Mouse (Mus musculus): Measurements from ENCODE around the gene Plxnd1. TPM values are rescaled to one million over a fixed set of nuclear protein-coding genes. Genes with fewer than 3 reads are reported as not detected.

The Plxnd1 gene
- total and polyA plus RNA-seq, 3 experiments, result 27.7 to 73.8 (median 63.2) TPM

DNA sequence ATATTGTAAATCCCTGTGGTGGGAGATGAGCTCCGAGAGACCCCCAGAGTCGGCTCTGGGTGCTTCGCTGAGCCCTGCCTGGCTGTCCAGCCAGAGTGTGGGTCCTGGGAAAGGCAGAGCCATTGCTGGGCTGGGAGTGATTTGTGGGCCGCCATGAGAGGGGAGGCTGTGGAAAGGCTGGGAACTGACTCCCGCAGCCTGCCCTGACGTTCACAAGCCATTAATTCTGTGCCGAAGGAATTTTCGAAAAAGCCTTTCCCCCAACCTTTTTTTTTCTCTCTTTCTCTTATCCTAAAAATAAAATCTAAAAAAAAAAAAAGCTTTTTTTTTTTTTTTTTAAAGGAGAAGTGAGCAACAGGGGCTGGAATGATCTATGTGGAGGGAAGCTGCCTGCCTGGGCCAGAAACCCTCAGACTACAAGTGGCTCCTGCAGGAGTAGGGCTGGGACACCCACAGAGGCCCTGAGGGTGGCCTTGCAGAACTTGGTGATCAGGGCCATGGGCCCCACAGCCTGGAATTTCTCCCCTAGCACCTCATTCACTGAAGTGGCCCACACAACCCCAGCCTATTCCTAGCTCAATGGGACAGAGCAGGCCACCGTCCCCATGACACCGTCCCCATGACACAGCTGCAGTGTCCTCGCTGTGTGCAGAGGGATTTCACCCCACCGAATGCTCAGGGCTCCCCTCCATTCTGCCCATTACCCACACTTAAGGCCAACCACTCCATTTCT is 11.3 kb downstream of the Plxnd1 start:
- Histone ChIP-seq H3K4me1 (ENCODE audit: control insufficient read depth in 1 of 2, insufficient read depth in 2 of 2) (peaks cover 46 to 94% of the 10 kb centered on the region in 2 experiments), H3K36me3 (replicated peaks in 1 of 2; ENCODE audit: control insufficient read depth in 1 of 2, insufficient read depth in 1 of 2, low read length in 1 of 2) (peaks cover 2 to 37% of the 10 kb centered on the region in 2 experiments), H3K4me2 (ENCODE audit: insufficient read depth, low read depth, poor library complexity, severe bottlenecking) (no peak overlapping the region), H3K9ac (ENCODE audit: insufficient read depth, low read depth) (no peak overlapping the region), H3K9me3 (replicated peaks; ENCODE audit: low read length) (no peaks in the 10 kb centered on the region), H3K27me3 (replicated peaks) (no peaks in the 10 kb centered on the region), H3K79me2 (replicated peaks; ENCODE audit: control insufficient read depth, extremely low read depth, insufficient read depth, poor library complexity, severe bottlenecking) (peaks cover 26% of the 10 kb centered on the region), H3K27ac (ENCODE audit: insufficient read depth, low read depth) (no peak overlapping the region), H3K4me3 (replicated peaks in 1 of 3; ENCODE audit: low read depth in 2 of 3, low read length in 2 of 3, poor library complexity in 1 of 3) (no peak overlapping the region)
- dilution Hi-C loops (cut with MboI; ENCODE audit: extremely low pct_ligation_motif_present, extremely low pct_unique_long_range_greater_than_20kb, low sequenced_read_pairs), result no loop called here
- no peak for DNase-seq (ENCODE audit: extremely low read depth)
- TF ChIP-seq JUN (IDR thresholded peaks at IDR 0.05; ENCODE audit: insufficient read depth, low read depth, low read length) (no peak), ZNF384 (IDR thresholded peaks at IDR 0.05; ENCODE audit: low read depth, low read length) (0 out of 2 replicates have a peak, but pooled peaks have one; percentile 52)
- in situ Hi-C loops (cut with MboI; ENCODE audit: low pct_ligation_motif_present, low pct_unique_long_range_greater_than_20kb, low sequenced_read_pairs), result no loop called here

DNA sequence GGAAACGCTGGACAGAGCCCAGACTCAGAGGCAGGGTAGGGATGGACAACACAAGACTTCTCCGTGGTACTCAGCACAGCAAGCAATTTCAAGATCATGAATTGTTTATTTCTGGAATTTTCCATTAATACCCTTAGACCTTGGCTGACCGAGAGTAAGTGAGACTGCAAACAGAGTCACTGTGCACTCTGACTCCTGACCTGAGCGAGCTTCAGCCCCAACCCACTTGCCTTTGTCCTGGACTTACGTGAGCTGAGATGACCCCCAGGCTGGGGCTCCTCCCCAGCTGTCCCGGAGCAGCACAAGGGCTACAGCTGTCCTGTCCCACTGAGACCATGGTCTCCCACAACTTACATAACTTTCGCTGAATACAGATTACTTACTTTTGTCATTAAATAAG is 11.9 kb downstream of the Plxnd1 start:
- no peaks in the 10 kb centered on the region for H3K27me3 ChIP-seq (replicated peaks)
- H3K27ac ChIP-seq (ENCODE audit: insufficient read depth, low read depth), result no peak overlapping the region
- H3K4me1 ChIP-seq (ENCODE audit: control insufficient read depth in 1 of 2, insufficient read depth in 2 of 2), result peaks cover 42 to 92% of the 10 kb centered on the region in 2 experiments
- no peaks in the 10 kb centered on the region for H3K9me3 ChIP-seq (replicated peaks; ENCODE audit: low read length)
- no peak for DNase-seq (ENCODE audit: extremely low read depth)
- TF ChIP-seq MEF2A (IDR thresholded peaks at IDR 0.05; ENCODE audit: borderline replicate concordance, low read depth, low read length) (no peak), CTCF (conservative IDR thresholded peaks at IDR 0.05 in 1 of 2, IDR thresholded peaks at IDR 0.05 in 1 of 2; ENCODE audit: low read depth in 2 of 2, low read length in 2 of 2) (no peak), TCF12 (IDR thresholded peaks at IDR 0.05; ENCODE audit: low read depth, low read length) (no peak), PAX5 (IDR thresholded peaks at IDR 0.05; ENCODE audit: low read length) (no peak), IRF4 (IDR thresholded peaks at IDR 0.05; ENCODE audit: low read depth, low read length) (no peak), MXI1 (IDR thresholded peaks at IDR 0.05; ENCODE audit: low read depth, low read length) (no peak), CHD1 (IDR thresholded peaks at IDR 0.05; ENCODE audit: low read depth, low read length) (no peak), NELFE (IDR thresholded peaks at IDR 0.05; ENCODE audit: low read depth, low read length) (no peak), USF2 (conservative IDR thresholded peaks at IDR 0.05; ENCODE audit: low read depth, low read length) (no peak), GABPA (IDR thresholded peaks at IDR 0.05; ENCODE audit: insufficient replicate concordance, low read depth, low read length) (no peak), MAFK (IDR thresholded peaks at IDR 0.05; ENCODE audit: insufficient replicate concordance, low read length) (no peak)
- no peak overlapping the region for H3K4me3 ChIP-seq (replicated peaks in 1 of 3; ENCODE audit: low read depth in 2 of 3, low read length in 2 of 3, poor library complexity in 1 of 3)
- in situ Hi-C loops (cut with MboI; ENCODE audit: low pct_ligation_motif_present, low pct_unique_long_range_greater_than_20kb, low sequenced_read_pairs) (no loop called here), dilution Hi-C loops (cut with MboI; ENCODE audit: extremely low pct_ligation_motif_present, extremely low pct_unique_long_range_greater_than_20kb, low sequenced_read_pairs) (no loop called here)
- peaks cover 26% of the 10 kb centered on the region for H3K79me2 ChIP-seq (replicated peaks; ENCODE audit: control insufficient read depth, extremely low read depth, insufficient read depth, poor library complexity, severe bottlenecking)
- peaks cover 8 to 43% of the 10 kb centered on the region in 2 experiments for H3K36me3 ChIP-seq (replicated peaks in 1 of 2; ENCODE audit: control insufficient read depth in 1 of 2, insufficient read depth in 1 of 2, low read length in 1 of 2)
- H3K4me2 ChIP-seq (ENCODE audit: insufficient read depth, low read depth, poor library complexity, severe bottlenecking), result no peak overlapping the region
- no peak overlapping the region for H3K9ac ChIP-seq (ENCODE audit: insufficient read depth, low read depth)

Data from CH12.LX (cell line).